Mouse (Mus musculus) cerebellum, adult 18-20 months (tissue): Measurements from ENCODE around the gene Prnp.

Experiments used
- DNase-seq, 2 experiments: peaks; one replicate each; pipeline ENCODE4 v3.0.0; 2021

The Prnp gene

DNA sequence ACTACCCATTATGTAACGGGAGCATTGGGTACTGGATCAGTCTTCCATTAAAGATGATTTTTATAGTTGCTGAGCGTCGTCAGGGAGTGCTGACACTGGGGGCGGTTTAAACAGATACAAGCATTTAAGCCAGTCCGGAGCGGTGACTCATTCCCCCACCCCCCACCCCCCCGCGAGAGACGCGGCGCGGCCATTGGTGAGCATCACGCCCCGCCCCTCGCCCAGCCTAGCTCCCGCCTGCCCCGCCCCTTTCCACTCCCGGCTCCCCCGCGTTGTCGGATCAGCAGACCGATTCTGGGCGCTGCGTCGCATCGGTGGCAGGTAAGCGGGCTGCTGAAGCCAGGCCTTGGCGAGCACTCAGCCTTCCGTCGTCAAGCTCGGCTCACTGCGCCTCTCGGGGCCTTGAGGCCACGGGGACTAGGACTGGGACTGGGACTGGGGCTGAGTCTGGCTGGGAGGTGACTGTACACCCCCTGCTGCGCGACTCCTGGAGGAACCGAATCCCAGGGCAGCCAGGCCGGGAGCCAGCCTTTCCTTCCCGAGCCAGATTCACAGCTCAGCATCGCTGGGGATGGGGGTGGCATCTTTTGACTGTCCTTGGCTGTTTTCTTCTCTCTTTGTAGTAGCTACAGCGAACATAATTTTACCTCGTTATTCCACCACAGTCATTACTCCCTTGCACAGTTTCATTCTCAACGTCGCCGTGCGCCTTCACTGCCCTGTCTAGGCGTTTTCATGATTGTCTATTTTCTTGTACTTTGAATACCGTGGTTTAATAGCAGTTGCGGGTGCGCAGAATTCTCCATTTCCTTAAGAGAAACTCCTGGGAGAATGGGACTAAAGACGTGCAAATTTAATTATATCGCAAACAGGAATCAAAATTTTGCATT is at the start of gene Prnp, which contains the start of gene Prn:
Gene Prnp (plus strand): TSS at position 246 of the 890 bp plus-strand sequence.
Gene Prn (plus strand): TSS at position 275 of the 890 bp plus-strand sequence.
- peak; percentile 96 for DNase-seq

DNA sequence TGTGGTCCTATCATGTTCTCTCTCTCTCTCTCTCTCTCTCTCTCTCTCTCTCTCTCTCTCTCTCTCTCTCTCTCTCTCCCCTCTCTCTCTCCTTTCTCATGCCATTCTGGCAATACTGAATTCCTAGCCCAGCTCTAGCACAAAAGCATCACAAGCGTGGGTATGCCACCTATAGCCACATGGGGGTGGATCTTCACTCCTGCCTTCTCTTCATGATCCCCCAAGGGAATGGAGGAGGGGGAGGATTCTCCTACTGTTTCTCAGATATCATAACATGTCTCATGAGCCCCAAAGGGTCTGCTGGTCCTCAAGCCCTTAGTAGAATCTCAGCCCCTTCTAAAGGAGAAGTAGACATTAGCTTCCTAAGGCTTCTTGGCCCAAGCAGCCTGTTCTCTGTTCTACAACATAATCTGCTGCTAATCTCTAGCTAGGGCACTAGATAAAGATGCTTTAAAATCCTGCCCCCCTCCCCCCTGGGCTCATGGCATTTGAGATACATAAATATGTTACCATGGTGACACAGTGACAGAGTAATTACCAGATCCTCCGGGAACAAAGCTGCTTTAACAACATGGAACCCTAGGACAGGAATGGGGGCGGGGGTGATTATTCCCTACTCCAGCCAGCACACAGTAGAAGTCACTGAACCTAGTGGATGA is 47.0 kb upstream of the Prnp start:
- DNase-seq: no peak

DNA sequence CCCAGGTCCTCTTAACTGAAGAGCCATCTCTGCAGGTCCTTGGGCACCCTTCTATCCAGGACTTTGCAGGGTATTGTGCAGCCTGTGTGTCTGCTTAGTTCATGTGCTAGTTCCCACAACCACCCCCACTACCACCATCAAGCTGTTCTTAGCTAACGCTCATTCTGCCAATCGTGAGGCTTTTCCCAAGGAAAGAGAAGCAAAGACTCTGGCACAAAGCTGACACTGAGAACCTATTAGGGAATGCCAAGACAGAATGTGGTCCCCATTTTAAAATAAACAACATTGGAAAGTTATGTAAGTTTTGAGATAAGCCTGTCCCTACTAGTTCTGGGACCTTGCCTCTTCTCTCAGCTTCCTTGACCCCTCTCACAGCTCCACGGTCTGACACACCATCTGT is 46.3 kb upstream of the Prnp start:
- DNase-seq: no peak

DNA sequence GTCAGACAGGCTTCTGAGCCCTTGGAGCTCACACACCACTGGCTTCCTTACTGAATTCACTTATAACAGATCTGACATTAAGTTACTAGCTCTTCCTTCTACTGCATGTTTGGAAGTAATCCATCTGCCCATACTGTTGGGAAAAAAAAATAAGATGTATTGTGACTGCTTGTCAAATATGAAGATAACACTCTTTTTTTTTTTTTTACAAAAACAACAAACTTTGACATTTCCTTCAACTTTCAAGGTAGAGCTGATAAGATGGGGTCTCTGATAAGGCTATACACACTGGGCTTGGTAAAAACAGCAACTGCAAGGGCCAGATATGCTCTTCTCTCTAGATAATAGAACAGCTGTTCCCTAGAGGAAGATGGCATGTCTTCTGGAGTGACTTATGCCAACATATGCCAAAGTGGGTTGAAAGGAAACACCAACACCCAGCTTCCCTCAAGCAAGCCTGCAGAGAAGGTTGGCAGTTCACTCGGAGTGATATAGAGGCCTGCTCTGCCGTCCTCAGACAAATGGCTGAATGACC is 45.4 kb upstream of the Prnp start:
- no peak for DNase-seq

DNA sequence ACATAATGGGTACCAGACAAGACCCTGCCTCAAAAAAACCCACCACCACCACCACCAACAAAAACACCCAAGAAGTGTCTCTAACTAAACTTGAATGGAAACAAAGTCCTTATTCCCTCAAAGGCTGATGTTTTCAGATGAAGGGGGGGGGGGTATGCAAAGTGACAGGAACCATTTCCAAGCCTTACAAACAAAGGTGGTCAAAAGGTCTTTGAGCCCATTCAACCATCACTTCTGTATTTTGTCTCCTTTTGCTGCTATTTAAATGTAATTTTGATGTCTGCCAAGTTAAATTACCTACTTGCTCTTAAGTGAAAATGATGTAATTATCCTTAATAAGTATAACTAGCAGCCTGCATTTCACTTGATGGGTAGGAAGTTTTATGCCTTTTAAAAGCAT is 43.1 kb upstream of the Prnp start:
- DNase-seq: no peak

DNA sequence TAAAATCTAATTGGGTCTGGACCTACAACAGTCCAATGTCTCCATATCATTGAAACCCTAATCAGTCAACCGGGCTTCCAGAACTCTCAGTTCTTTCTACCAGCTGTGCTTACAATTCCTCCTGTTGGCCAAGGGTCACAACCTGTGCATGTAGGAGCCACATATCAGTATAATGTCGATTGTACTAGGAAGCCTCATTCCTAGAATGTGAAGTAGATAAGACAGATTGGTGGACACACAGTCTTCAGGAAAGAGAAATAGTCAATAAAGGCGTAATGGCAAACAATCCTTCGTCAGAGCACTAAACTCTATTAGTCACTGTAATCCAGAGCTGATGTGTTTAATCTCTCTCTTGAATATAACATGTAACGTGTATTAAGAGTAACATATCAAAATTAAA is 40.7 kb upstream of the Prnp start:
- DNase-seq: no peak

DNA sequence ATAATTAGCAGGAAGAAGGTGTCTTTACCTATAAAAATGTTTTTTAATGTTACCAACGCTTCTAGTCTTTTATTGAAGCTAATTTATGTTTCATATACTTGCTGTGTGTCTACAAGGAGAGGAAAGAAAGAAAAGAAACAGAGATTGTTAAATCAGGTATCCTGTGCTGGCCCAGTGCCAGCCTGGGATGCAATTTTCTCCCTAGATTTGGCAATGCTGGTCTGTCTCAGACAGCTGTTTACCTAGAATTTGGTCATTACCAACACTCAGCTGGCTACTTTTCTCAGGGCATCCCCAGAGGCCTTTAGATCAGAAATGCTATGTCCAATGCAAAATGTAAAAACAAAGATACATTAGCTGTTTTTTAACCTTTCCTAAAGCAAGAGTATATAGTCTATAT is 36.4 kb upstream of the Prnp start:
- no peak for DNase-seq

DNA sequence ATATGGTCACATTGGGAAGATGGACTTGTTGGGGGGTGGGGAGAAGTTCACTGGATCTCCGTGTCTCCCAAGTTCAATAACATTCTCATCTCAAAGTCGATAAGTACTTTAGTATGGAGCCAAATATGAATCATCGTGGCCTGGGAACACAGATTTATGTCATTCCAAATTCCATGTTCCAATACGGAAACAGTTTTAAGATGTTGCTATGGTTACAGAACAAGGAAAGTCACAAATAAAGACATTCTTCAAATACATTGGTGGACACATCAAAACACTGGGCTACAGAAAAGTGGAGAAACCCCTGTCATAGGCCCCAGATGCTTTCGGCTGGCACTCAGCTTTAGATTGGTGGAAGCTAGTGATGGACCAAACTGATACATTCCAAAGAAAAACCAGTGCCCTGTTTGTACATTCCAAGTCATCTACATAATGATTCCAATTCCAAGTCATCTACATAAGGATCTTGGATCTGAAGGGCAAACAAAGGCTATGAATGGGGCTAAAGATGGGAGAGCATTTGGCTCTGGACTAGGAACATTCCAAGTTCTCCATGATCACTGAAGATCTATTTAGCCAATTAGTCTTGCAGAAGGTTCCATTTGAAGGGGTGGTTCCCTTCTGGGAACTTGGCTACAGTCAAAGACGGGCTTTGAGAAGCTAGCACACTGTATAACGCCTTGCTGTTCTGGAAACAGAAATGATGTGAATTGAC is 33.0 kb upstream of the Prnp start:
- no peak for DNase-seq

DNA sequence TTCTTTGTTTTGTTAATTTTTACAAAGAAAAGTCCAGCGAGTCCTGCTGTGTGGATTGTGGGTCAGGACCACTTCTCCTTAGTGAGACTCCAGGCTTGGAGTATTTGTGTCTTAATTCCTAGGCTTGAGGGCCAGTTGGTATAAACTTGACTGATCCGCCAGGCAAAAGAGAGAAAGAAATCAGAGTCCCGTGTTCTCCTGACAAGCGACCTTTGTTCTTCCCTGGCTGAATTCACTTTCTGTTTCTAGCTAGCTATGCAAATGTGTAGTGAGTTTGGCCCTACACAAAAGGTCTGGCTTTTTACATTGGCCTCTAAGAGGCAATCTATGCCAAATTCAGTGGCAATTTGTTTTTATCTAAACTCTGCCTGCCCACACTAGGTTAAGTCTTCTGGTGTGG is 28.0 kb upstream of the Prnp start:
- DNase-seq: no peak

DNA sequence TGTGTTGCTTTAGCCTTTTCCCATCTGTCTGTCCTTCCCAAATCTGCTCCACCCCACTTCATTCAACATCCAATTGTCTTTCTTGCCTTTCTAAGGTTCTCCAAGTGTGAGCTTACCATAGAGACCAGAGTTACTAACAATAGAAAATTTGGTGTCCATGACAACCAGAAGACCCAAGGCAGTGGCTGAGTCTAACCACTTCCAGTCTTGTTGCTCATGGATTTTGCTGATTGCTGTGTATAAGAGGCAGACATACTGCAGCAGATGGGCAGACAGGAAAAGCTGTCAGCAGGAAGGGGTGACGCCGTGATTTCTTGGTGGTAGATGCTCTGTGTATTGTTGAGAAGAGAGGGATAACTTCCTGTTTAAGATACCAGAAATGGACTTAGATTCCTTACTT is 26.6 kb upstream of the Prnp start:
- no peak for DNase-seq

DNA sequence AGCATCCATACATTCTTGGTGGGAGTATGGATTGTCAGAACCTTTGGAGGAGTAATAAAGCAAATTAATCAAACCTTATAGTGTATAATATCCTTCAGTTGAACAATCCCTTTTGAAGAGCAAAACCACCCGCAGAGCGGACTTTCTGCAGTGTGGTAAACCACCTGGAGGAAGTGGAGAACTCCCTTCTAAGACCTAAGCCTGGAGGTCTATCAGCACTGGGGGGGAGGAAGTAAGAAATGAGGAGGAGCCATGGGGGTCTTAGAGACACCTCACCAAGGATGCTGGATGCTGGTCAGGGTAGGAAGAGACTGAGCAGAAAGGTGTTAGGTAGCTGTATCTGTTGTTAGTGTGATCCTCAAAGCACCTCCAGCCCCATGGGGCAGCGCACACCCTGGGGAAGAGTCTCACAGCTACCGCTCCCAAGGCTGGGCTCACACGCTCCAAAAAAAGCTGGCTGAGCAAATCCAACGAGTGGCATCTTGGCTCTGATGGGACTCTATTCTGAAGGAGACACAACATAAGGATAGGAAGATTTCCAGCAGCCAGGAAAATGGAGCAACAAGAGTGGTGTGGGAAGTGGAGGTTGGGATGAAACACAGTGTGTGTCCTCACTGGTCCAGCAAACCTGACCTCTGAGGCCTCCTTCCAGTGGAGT is 23.1 kb upstream of the Prnp start:
- DNase-seq: no peak

DNA sequence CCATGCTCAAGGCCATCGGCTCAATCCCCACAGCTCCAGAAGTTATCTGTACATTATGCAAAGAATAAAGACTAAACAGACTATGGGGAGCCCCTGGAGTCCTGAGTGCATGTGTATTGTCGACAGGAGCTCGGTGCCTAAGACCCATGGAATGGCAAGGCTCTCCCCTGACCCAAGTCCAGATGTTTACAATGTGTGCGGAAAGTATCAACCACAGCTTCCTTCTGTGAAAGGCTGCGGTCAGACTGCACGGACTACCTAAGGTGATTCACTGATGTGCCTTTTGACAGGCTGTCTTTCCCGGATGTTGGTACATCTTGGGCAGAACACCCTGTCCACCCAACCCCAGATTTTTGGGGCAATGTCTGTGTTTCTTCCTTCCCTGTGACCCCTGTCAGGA is 21.5 kb upstream of the Prnp start:
- DNase-seq: no peak

DNA sequence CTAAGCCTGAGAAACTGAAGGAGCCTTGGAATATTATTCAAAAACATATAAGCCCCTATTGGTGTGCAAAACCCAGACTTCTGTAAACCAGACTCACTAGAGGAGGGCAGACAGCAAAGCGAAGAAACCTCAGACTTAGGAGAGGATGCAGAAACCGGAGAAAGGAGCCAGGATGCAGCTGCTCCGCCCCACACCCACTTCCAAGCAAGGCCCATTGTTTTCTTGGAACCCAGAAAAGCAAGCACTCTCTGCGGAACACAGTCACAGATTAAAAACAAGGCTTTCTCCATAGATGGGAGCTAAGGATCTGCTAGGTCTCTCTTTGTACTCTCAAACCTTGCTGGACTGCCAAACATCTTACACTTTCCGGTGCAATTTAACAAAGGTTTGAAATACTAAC is 17.2 kb upstream of the Prnp start:
- no peak for DNase-seq

DNA sequence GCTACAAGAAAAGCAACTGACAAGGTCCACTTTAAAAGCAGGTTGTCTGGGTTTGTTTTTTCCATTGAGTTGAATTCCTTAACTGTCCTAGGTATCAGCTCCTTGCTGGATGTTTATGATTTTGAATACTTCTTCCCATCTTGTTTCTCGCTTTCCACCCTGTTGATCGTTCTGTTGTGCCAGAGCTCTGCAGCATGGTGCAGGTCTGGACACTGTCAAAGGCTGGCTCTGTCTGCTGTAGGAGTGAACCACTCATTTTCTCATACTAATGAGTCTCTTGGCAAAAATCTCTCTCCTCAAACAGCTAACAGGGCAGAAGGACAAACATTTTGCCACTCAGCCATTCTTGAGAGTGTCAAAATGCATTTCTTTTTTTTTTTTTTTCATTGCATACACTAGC is 14.6 kb upstream of the Prnp start:
- no peak for DNase-seq

DNA sequence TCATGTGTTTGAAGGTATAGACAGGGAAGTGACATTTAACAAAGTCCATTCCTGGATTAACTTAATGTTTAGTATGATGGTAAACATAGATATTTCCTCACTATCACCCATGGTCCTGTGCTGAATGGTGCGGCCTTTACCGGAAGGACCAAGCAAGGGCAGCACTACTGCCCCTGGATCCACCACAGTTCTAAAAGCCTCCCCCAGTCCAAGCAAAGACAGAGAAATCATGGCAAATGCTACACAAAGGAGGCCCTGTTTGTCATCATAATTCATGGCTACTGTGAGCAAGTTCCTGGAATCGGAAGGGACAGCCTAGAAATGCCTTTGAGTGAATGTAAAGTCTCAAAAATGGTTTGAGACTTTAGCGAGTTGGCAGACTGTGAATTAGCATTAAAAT is 13.7 kb upstream of the Prnp start:
- DNase-seq: no peak

DNA sequence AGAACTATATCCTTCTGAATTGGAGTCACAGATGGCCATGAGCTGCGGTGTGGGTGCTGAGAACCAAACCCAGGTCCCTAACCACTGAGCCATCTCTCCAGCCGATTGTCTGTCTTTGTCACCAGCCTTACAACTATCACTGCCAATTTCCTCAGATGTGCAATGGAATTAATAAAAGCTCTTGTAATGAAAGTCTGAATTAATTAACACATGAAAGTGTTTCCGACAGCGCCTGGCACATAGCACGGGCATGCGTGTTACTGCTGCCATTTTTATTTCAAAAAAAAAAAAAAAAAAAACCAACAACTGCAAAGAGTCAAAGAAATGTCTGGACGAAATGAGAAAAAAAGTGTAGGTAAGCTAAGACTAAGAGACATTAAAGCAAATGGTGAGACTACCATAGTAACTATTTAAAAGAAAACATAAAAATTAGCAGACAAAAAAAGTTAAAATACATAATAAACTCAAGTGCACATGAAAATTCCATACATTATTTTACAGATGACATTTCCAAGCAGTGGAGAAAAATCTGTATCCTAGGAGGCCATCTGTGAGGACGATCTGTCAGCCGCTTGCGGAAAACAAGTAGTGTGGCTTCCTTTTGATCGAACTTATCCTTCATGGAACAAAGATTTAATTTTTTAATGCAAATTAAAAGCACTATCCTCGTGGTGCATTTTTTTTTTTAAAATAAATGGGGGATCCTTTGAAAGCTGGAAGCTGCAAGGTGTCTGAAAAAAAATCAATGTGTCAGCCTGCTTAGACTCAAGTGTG is 12.2 kb upstream of the Prnp start:
- no peak for DNase-seq

DNA sequence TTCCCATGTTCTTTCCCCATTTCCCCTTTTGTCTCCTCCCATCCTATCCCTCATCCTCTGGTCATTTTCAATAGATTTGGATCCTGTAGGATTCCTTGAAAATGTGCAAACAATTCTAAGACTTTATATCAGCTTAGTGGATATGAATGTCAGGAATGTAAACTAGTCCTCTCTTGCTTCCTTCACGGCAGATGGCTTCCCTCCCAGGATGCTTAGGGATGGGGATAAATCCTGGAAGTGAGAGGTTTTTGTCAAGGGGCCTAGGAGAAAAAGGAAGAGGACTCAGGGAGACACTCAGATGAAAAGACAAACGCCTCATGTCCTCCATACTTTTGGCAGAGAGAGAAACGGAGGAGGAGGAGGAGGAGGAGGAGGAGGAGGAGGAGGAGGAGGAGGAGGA is 7.3 kb upstream of the Prnp start:
- DNase-seq: no peak

DNA sequence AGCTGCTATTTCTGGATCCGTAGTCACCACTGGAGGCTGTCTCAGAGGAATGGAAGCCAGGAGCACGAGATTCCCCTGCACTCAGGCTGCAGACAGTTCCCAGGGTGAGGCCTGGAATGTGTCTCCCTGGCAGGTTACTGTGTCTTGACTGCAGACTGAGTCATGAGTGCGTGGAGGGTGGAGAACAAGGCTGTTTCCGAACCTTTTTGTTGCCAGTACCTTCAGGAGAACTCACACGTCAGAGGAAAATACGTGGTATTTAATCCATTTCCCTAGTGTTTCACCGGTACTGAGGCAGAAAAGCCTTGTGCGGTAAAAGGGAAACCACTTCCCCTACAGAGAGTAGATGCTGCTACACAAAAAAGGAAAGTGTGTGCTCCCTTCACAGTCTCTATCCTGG is 6.9 kb upstream of the Prnp start:
- DNase-seq: no peak

DNA sequence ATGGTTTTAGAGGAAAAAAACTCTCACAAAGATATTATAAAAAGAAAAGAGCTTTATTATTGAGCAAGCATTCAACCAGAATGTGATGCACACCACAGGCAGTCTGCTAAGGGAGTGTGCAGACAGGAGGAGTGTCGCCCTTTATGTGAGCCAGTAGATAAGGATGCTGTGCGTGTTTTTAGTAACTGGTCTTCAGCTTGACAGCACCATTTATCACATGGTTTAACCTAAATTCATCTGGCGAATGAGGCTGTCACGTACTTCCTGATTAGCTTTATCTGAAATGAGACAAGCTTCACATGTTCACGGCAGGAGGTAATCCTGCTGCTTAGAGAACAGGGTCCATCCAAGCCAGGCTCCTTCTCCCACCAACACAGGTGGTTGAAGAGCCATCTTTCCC is 4.7 kb upstream of the Prnp start:
- no peak for DNase-seq

DNA sequence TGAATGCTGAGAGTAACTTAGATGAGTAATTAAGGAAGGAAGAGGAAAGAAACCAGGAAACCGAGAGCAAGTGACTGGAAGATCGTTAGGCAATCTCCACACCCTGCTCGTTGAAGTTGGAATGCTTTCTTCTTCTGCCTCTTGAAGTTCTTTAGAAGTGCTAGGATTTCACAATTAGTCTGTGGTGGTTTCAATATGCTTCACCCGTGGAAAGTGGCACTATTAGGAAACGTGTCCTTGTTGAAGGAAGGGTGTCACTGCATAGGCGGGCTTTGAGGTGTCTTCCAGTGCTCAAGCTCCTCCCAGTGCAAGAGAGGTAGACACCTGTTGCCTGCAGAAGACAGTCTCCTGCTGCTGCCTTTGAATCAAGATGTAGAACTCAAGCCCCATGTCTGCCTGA is 4.0 kb upstream of the Prnp start:
- no peak for DNase-seq

DNA sequence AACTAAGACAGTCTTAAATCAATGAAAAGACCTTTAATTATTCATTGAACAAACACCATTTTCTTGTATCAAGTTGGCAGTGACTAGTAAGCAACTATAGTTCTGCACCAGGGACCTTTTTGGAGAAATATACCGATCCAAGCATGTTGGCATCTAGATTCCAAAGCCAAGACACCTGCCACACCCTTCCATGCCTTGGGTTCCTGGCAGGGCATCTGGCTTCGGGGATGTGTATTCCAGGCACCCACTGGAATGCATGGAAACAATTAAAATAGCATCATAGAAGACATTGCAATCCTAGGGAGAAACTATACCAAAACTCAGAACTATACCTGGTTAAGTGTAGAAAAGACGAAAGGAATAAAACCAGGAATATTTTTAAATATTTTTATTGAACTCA is 3.5 kb upstream of the Prnp start:
- DNase-seq: no peak

DNA sequence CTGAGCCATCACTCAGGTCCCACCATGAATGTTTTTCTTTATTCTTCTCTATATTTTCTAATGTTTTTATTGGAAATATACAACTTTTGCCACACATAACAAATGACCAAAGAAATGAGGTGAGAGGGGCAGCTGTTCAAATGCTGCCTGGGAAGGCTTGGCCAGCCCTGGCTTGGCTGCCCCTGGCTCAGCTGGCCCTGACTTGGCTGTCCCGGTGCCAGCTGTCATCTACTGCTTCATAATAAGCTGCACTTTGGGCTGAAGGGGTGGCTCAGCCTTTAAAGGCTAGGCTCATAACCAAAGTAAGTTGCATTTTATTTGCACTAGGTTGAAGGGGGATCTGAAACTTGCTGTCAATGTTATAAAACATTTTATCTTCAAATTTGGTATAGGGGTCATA is 2.9 kb upstream of the Prnp start:
- peak; percentile 17 to 22 for DNase-seq
